Mouse (Mus musculus) neural tube, embryonic 15.5 days (tissue): ENCODE results near the gene Gm17617. TPM values are rescaled to one million over a fixed set of nuclear protein-coding genes. Genes with fewer than 3 reads are reported as not detected.

Experiments
- ATAC-seq: fragments of 200-750 bp; cut with Nextera tagmentation; 2 replicates; pipeline ENCODE4 v1.8.0; 2017; ENCODE audit warnings: mild to moderate bottlenecking, moderate TSS enrichment, moderate library complexity; ENCODE audit not compliant: low FRiP score
- H3K27ac ChIP-seq: fragments of 300-500 bp; sonication (generic); replicated peaks from 2 replicates; pipeline ENCODE4 v1.5.1; 2015; ENCODE audit warnings: mild to moderate bottlenecking, inconsistent platforms
- H3K27me3 ChIP-seq: fragments of 300-500 bp; sonication (generic); replicated peaks from 2 replicates; pipeline ENCODE4 v1.6.1; 2015; ENCODE audit warnings: inconsistent platforms
- H3K36me3 ChIP-seq: fragments of 300-500 bp; sonication (generic); 2 replicates; pipeline ENCODE4 v1.6.1; 2015; ENCODE audit warnings: inconsistent platforms
- H3K4me1 ChIP-seq: fragments of 300-500 bp; sonication (generic); 2 replicates; pipeline ENCODE4 v1.6.1; 2015; ENCODE audit warnings: inconsistent platforms
- H3K4me2 ChIP-seq: fragments of 300-500 bp; sonication (generic); 2 replicates; pipeline ENCODE4 v1.6.1; 2015; ENCODE audit warnings: inconsistent platforms, mild to moderate bottlenecking, moderate library complexity
- H3K4me3 ChIP-seq: fragments of 300-500 bp; sonication (generic); replicated peaks from 2 replicates; pipeline ENCODE4 v1.5.1; 2015; ENCODE audit warnings: mild to moderate bottlenecking, inconsistent platforms
- H3K9ac ChIP-seq: fragments of 300-500 bp; sonication (generic); replicated peaks from 2 replicates; pipeline ENCODE4 v1.6.1; 2015; ENCODE audit warnings: mild to moderate bottlenecking, inconsistent platforms
- H3K9me3 ChIP-seq: fragments of 300-500 bp; sonication (generic); replicated peaks from 2 replicates; pipeline ENCODE4 v1.6.1; 2016; ENCODE audit warnings: inconsistent platforms
- WGBS: fragments of 180-500 bp; shearing (Covaris S2); methylation state at CpG from one replicate; pipeline ENCODE4 v1.1.7; 2015; ENCODE audit warnings: mixed read lengths; 5-methylcytosine and 5-hydroxymethylcytosine counted together
- polyA plus RNA-seq: library from polyadenylated mRNA; unstranded; fragments of >200 nt; fragmentation: Nextera tagmentation; extraction: Ambion mirVana; gene quantifications from 2 replicates; pipeline ENCODE4 v1.2.1, GENCODE M21; 2015

Gm17617 gene
- polyA plus RNA-seq, 1 experiment from 2014 or later = not detected

GRCm38 (mm10) chr13:55168255-55168654, 34.9 kb upstream of the Gm17617 start:
- no peak for ATAC-seq

GRCm38 (mm10) chr13:55167798-55168197, 34.5 kb upstream of the Gm17617 start:
- Histone ChIP-seq H3K4me2 (no peak overlapping the region), H3K4me1 (peaks cover 28% of the 10 kb centered on the region), H3K27ac (no peak overlapping the region), H3K27me3 (no peaks in the 10 kb centered on the region), H3K9ac (no peak overlapping the region), H3K4me3 (no peak overlapping the region), H3K9me3 (no peaks in the 10 kb centered on the region), H3K36me3 (no peaks in the 10 kb centered on the region)
- 86% methylated on average over 11 of the region's 11 CpGs for WGBS
- ATAC-seq = no peak

More at GRCm38 (mm10) chr13:55168255-55168654, 34.9 kb upstream of the Gm17617 start:
- Histone ChIP-seq H3K9me3 (no peaks in the 10 kb centered on the region), H3K27ac (no peak overlapping the region), H3K4me3 (no peak overlapping the region), H3K36me3 (no peaks in the 10 kb centered on the region), H3K9ac (no peak overlapping the region), H3K4me2 (no peak overlapping the region), H3K27me3 (no peaks in the 10 kb centered on the region), H3K4me1 (peaks cover 28% of the 10 kb centered on the region)
- WGBS = 92% methylated on average over 5 of the region's 5 CpGs

GRCm38 (mm10) chr13:55166806-55167725, 33.7 kb upstream of the Gm17617 start:
- H3K27ac ChIP-seq = no peak overlapping the region
- H3K9ac ChIP-seq = no peak overlapping the region
- no peaks in the 10 kb centered on the region for H3K36me3 ChIP-seq
- no peak overlapping the region for H3K4me2 ChIP-seq
- no peaks in the 10 kb centered on the region for H3K27me3 ChIP-seq
- H3K9me3 ChIP-seq = no peaks in the 10 kb centered on the region
- no peak overlapping the region for H3K4me3 ChIP-seq
- WGBS = 91% methylated on average over 32 of the region's 32 CpGs
- no peak for ATAC-seq
- peaks cover 23% of the 10 kb centered on the region for H3K4me1 ChIP-seq

- H3K9ac ChIP-seq = no peak overlapping the region
- H3K4me2 ChIP-seq = no peak overlapping the region
- H3K36me3 ChIP-seq = no peaks in the 10 kb centered on the region
- WGBS = 90% methylated on average over 16 of the region's 16 CpGs
- no peaks in the 10 kb centered on the region for H3K9me3 ChIP-seq
- no peaks in the 10 kb centered on the region for H3K27me3 ChIP-seq
- no peak for ATAC-seq
- H3K4me3 ChIP-seq = no peak overlapping the region
- H3K27ac ChIP-seq = no peak overlapping the region
- peaks cover 11% of the 10 kb centered on the region for H3K4me1 ChIP-seq
Measured at GRCm38 (mm10) chr13:55165831-55166339, 32.5 kb upstream of the Gm17617 start.

- Histone ChIP-seq H3K27me3 (no peaks in the 10 kb centered on the region), H3K36me3 (no peaks in the 10 kb centered on the region), H3K4me1 (peaks cover 2% of the 10 kb centered on the region; the same call in 1 of the 2 replicates), H3K9me3 (no peaks in the 10 kb centered on the region), H3K9ac (no peak overlapping the region), H3K4me3 (no peak overlapping the region), H3K4me2 (no peak overlapping the region), H3K27ac (no peak overlapping the region)
- WGBS = 67% methylated on average over 5 of the region's 5 CpGs
- ATAC-seq = no peak
Measured at GRCm38 (mm10) chr13:55163553-55163952, 30.2 kb upstream of the Gm17617 start.

GRCm38 (mm10) chr13:55162365-55162764, 29.0 kb upstream of the Gm17617 start:
- 65% methylated on average over 7 of the region's 7 CpGs for WGBS

GRCm38 (mm10) chr13:55153951-55154350, 20.6 kb upstream of the Gm17617 start:
- ATAC-seq = no peak
- 93% methylated on average over 5 of the region's 5 CpGs for WGBS
- H3K27me3 ChIP-seq = peaks cover 19% of the 10 kb centered on the region
- H3K27ac ChIP-seq = no peak overlapping the region
- H3K4me2 ChIP-seq = no peak overlapping the region
- peaks cover 13% of the 10 kb centered on the region for H3K4me1 ChIP-seq
- no peaks in the 10 kb centered on the region for H3K36me3 ChIP-seq
- H3K4me3 ChIP-seq = no peak overlapping the region
- no peaks in the 10 kb centered on the region for H3K9me3 ChIP-seq
- H3K9ac ChIP-seq = no peak overlapping the region

More at GRCm38 (mm10) chr13:55162365-55162764, 29.0 kb upstream of the Gm17617 start:
- Histone ChIP-seq H3K4me1 (no peaks in the 10 kb centered on the region), H3K27me3 (no peaks in the 10 kb centered on the region), H3K4me2 (no peak overlapping the region), H3K9ac (no peak overlapping the region), H3K27ac (no peak overlapping the region), H3K4me3 (no peak overlapping the region), H3K9me3 (no peaks in the 10 kb centered on the region), H3K36me3 (no peaks in the 10 kb centered on the region)
- ATAC-seq = no peak

GRCm38 (mm10) chr13:55152621-55153415, 19.5 kb upstream of the Gm17617 start, which contains the start of gene Fgfr4:
Gene Fgfr4, plus strand, starts transcription at chr13:55152640.
- WGBS = under 1% methylated on average over 55 of the region's 68 CpGs
- Histone ChIP-seq H3K9ac (peak within 1 kb of the TSS; percentile 52), H3K4me3 (peak within 1 kb of the TSS; percentile 51), H3K27ac (no peak within 1 kb of the TSS), H3K27me3 (peaks cover 21% of the 10 kb centered on the region), H3K4me2 (peak within 1 kb of the TSS; percentile 98), H3K36me3 (no peaks in the 10 kb centered on the region), H3K9me3 (no peaks in the 10 kb centered on the region), H3K4me1 (peaks cover 13% of the 10 kb centered on the region)
- peak; percentile 24; the same call in 1 of the 2 replicates for ATAC-seq

GRCm38 (mm10) chr13:55140271-55140670, 6.9 kb upstream of the Gm17617 start:
- WGBS = 87% methylated on average over 2 of the region's 2 CpGs
- no peaks in the 10 kb centered on the region for H3K9me3 ChIP-seq
- no peaks in the 10 kb centered on the region for H3K4me1 ChIP-seq
- no peak for ATAC-seq
- H3K4me2 ChIP-seq = no peak overlapping the region
- no peak overlapping the region for H3K9ac ChIP-seq
- H3K4me3 ChIP-seq = no peak overlapping the region
- H3K27ac ChIP-seq = no peak overlapping the region
- H3K36me3 ChIP-seq = no peaks in the 10 kb centered on the region
- no peaks in the 10 kb centered on the region for H3K27me3 ChIP-seq

GRCm38 (mm10) chr13:55135382-55135781, 2.0 kb upstream of the Gm17617 start:
- peaks cover 31% of the 10 kb centered on the region for H3K36me3 ChIP-seq
- no peak overlapping the region for H3K9ac ChIP-seq
- H3K27me3 ChIP-seq = no peaks in the 10 kb centered on the region
- H3K4me2 ChIP-seq = no peak overlapping the region
- 6% methylated on average over 5 of the region's 5 CpGs for WGBS
- no peak overlapping the region for H3K27ac ChIP-seq
- ATAC-seq = no peak
- H3K9me3 ChIP-seq = no peaks in the 10 kb centered on the region
- H3K4me1 ChIP-seq = no peaks in the 10 kb centered on the region
- no peak overlapping the region for H3K4me3 ChIP-seq

GRCm38 (mm10) chr13:55124903-55125302, 8.4 kb downstream of the Gm17617 start:
- peaks cover 51% of the 10 kb centered on the region for H3K36me3 ChIP-seq
- WGBS = 95% methylated on average over 6 of the region's 6 CpGs
- H3K4me3 ChIP-seq = no peak overlapping the region

More at GRCm38 (mm10) chr13:55124903-55125302, 8.4 kb downstream of the Gm17617 start:
- Histone ChIP-seq H3K4me1 (no peaks in the 10 kb centered on the region), H3K27ac (no peak overlapping the region), H3K27me3 (no peaks in the 10 kb centered on the region), H3K9ac (no peak overlapping the region), H3K4me2 (no peak overlapping the region), H3K9me3 (no peaks in the 10 kb centered on the region)
- no peak for ATAC-seq
